Mouse (Mus musculus): ENCODE results near the gene Rbm7.
"Not testable (repeated sequence)": the region's sequence is repeated elsewhere in the genome, so short reads cannot be mapped to it uniquely, and the experiment has no call there.

Gene Rbm7

DNA sequence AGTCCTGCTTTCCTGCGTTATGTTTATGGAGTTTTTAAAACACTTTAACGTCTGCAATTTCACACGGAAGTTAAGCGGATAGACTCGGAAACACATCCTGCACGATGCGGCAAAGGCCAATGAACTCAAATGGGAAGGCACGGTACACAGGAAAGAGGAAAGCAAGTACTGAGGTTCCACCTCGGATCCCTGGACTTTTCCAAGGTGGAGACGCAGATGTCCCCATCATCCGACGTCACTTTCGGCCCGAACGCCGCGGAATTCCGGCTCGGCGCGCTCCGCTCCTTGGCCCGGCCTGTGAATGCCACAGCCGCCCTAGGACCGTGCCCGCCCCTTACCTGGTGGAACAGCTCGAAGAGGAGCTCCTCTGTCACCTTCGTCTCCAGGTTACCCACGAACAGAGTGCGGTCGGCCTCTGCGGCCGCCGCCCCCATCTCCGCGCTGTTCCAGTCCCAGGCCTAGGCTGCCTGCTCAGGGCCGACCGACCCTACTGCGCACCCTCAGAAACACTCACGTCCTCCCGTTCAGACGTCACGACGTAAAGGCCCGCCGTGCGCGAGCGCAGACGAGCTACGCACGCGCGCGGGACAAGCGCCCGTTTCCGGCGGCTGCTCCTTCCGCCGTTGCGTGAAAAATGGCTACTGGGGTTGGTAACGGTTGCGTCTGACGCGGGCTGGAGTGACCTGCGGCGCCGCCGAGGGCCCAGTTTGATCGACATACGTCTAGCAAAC, at the start of gene Rbm7, which contains the start of gene Gm5617:
TSS of gene Rbm7 (minus strand) at position 483 of the 731 bp plus-strand sequence.
TSS of gene Gm5617 (plus strand) at position 626 of the 731 bp plus-strand sequence.
- peak; percentile 95 for DNase-seq

DNA sequence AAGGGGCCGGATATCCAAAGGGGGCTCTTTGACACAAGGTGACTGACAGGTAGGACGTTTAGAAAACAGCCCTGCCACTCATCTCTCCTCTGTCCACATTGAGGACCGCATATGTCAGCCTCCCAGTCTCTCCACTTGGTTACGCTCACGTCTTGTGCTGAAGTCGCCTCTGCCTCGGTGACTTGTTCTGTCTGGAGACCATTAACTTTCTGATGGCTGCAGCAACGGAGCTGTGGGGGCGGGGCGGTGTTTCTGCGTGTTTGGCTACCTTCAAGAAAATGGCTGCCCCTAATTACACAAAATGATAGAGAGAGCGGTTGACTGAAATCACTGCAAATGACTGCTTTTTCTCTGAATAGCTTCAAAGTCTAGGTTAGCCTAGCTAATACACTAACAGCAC, 43.6 kb upstream of the Rbm7 start:
- DNase-seq, result no peak

DNA sequence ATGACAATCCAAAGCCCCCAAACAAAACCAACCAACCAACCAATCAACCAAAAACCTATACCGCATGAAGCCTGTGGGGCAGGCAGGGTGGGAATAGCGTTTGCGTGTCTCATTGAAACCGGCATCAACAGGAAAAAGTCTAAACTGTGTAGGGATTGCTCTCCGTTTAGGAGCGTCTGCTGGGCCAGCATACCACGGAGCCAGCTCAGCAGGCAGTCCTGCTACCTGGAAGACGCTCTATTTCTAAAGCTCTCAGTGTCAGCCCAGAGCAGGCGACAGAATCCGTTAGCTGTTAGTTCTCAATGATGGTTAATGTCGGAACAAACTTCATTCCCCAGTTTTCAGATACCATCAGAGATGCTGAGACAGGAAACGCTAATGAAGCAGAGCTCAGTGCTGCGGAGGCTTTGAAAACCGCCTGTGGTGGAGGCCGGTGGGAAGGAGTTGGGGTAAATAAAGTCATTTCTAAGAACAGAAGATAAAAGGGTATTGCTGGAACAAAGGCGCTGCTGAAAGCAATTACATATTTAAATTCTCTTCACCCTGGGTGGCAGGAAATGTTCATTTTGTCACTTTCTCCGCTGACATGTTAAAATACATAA, 43.0 kb upstream of the Rbm7 start:
- DNase-seq, result no peak

DNA sequence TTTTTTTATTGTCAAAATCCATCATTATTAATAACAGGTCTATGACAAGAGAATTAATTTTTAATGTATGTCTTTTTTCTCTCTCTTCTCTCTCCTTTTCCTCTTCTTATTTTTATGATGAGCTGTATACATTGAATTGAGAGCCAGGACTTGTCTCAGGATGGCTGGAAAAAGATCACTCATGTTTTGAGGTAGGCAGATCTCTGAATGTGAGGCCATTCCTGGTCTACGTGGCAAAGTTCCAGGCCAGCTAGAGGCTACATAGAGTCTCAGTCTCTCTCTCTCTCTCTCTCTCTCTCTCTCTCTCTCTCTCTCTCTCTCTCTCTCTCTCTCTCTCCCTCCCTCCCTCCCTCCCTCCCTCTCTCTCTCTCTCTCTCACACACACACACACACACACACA, 42.5 kb upstream of the Rbm7 start:
- DNase-seq, result not testable (repeated sequence)

DNA sequence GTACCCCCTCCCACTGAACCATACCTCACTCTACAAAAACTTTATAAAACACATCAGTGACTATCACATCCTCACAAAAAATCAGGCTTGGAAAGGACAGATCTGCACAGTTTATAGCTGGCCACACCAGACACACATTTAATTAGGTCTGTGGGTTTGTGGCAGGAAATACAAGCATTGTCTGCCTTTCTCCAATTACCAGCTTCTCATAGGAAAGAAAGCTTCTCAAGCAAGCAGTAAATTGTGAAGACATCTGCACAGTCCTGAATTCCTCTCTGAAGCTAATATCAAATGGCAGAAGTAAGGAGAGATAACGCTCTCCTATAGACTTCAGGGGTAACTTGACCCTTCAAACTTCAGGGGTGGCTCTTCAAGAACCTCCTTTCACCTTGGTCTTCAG, 41.3 kb upstream of the Rbm7 start:
- DNase-seq, result no peak

DNA sequence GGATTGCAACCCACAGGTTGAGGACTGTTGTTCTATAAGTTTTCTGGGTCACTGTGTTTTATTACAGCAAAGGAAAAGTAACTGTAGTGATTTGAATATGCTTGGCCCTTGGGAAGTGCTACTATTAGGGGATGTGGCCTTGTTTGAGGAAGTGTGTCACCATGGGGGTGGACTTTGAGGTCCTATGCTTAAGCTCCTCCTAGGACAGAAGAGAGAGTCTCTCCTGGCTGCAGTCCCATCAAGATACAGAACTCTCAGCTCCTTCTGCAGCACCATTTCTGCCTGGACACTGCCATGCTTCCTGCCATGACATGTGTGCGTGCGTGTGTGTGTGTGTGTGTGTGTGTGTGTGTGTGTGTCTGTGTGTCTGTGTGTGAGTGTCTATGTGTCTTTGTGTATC, 37.6 kb upstream of the Rbm7 start:
- no peak for DNase-seq

DNA sequence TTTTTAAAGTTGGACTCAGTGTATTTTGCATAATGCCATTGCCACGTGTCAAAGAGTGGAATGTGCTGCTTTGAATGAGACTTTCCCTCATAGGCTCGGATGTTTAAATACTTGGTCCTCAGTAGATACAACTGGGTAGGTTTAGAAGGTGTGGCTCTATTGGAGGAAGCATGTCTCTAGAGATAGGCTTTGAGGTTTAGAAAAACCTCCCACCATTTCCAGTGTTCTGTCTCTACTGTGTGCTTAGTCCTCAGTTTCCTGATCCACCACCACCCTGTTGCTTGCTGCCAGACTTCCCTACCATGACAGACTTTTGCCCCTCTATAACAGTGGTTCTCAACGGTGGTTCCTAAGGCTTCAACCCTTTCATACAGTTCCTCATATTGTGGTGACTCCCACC, 37.1 kb upstream of the Rbm7 start:
- DNase-seq, result no peak

DNA sequence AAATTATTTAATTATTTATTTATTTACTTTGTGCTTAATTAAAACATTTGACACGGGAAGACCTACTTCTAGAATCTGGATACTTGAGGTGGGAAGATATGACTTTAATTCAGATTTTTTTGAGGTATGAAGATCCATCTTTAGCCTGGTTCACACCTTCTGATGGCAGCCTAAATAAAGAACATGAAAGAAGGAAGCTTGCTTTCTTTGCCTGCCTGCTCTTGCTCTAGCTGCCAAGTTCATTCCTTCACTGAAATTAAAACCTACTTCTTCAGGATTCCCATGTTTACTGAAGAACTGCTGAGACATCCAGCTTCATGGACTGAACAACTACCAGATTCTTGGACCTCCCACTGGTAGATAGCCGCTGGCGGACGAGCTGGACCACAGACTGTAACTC, 36.2 kb upstream of the Rbm7 start:
- DNase-seq, result no peak

DNA sequence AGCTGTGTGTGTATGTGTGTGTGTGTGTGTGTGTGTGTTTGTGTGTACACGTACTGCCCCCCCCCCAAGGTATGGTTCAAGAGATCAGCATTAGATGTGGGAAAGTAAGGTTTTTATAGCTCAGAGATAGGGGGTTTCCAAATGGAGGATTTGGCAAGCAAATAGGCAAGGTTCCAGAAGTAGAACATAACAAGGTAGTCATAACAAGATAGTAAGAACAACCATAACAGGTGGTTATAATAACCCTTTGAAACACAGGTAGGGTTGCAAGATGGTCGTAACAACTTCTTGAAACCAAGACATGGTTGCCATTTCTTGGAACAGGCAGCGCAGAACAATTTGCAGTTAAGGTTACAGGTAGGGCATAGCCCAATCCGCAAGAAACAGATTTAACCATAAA, 31.4 kb upstream of the Rbm7 start:
- DNase-seq, result no peak

DNA sequence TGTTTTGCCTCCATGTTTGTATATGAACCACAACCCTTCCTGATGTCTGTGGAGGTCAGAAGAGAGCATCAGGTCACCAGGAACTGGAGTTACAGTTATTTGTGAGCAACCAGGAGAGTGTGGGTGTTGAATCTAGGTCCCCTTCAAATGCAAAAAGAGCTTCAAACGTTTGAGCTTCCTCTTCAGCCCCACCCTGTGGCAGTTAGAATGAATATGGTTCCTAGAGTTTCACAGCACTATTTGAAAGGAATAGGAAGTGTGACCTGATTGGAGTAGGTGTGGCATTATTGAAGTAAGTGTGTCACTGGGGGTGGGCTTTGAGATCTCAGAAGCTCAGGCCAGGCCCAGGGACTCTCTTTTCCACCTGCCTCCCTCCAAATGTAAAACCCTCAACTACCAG, 30.5 kb upstream of the Rbm7 start:
- no peak for DNase-seq

DNA sequence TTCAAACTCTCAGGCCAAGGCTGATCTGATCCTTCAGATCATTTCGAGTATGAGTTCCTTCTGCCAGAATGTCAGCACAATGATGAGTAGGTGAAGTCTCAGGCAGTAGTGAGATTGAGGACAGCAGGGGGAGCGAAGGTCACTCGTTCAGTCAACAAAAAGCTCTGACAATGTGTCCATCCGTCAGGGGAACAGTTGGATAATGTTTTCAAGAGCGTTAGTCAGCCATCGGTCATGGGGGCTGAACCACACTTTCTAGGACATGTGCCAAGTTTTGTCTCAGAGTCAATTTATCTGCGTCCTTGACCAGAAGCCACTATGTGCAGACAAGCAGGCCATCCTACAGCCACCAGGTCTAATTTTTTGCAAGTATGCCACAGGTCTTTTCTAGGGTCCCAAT, 25.3 kb upstream of the Rbm7 start:
- DNase-seq, result not testable (repeated sequence)

DNA sequence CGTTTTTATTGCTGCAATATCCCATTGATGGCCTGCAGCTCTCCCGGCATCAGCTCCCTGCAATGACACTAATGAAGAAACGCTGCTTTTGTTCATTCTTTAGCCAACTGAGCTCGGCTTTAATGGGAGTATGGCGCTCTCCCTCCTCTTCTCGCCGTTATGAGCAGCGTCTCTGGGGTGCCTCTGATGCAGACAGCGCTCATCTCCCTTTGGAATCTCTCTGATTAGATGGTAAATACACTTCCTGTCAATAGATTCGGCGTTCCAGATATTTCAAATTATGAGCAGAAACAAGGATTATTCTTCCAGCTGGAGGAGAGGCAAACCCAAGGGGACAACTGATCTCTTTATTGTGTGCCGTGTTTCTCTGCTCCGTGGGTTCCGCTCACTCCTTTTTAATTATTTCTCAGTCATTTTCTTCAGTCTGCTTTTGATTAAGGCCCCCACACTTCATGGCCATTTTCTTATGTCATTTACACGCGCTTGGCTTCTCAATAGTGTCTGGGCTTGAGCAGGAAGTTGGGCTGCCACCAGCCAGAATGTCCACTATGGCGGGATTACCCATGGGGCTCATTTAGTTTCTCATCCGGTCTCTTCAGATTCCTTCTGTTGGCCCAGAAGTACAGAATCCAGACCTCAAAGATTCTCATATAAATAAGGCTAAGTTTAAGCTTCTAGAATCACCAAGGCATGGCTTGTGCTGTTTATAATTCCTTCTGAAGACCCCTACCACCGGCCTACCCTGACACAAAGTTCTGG, 22.5 kb upstream of the Rbm7 start:
- no peak for DNase-seq

DNA sequence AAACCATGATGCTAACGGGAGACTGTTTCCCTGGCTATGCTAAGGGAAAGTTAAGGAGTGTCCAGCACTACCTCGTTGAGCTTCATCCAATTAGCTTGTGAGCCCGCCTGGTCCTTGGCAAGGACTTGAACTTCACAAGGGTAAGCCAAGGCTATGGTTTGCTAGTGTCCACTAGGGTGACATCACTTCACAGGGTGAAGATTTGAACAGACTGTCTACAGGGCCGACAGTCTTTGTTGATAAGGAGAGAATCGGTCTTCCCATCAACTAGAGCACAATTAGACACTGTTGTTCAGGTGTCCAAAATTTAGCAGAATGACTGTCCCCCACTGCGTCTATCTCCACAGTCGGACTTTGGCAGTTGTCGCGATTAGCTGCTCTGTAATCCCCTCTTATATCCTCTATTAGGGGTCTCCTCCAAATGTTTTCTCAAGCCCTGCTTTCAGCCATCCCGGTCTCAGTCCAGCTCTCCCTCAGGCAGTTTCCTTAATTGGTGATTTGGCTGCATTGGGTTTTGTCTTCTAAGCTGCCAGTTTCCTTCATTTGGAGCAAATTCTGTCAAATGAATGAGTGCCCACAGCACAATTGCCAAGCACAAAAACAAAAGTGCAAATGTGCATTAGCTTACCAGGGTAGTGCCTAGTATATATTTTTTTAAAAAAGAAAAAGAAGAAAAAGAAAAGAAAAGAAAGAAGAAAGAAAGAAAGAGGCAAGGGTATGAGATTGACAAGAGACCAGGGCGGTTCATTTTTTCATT, 21.7 kb upstream of the Rbm7 start:
- no peak for DNase-seq

DNA sequence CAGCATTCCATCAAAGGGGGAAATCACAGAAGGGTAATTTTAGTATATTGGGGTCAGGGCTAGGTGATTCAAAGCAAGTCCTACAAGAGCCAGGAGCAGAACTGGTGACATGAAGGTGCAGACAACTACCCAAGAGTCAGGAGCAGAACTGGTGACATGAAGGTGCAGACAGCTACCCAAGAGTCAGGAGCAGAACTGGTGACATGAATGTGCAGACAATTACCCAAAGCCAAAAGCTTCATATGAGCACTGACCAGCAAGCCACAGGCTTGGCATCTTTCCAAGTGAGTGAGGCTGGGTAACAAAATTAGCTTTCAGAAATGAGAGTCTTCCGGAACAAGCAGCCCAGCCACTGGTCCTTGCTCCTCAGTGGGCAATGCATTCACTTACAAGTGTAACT, 20.2 kb upstream of the Rbm7 start:
- peak; percentile 5 for DNase-seq

DNA sequence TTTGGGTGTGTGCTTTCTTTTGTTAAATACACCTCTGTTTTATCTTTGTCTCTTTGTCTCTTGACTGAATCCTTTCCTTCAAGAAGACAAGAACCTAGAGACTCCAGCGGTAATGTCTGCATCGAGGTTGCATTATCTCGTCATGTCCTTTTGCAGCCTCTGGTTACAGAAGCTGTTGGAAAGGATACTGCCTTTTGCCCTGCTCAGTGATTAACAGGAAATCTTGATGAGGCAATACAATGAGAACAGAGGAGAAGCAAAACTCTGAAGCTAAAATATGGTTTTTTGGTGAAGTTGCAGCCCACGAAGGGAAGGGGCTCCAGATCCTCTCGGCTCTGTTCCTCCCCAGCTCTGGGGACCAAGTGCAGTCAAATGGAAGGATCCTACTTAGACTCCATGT, 15.0 kb upstream of the Rbm7 start:
- DNase-seq, result no peak

DNA sequence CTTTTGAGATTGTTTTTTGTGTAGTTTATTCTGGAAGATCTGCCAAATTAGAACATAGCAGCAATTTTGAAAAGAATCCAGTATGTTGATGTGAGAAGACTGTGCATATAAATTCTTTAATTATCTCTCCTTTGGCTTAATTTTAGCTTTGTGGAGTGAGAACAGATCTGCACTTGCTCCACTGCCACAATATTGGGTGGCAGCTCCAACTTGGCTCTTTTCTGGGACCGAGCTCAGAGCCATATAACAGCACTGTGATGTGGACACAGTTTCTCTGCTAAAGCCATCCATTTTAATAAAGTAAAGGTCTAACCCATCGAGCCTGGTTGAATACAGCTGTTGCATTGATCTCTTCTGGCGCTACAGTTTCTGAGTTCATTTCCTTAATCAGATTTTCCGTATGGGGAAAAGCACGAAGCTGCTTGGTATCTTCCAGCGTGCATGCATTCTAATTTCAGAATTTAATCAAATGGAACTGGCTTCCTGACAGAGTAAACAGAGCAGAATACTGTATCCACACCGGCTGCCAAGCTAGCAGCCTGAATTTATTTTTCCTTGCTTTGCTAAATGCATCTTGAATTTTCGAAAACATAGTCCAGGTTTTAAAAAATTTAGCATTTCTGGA, 9.8 kb upstream of the Rbm7 start:
- no peak for DNase-seq

DNA sequence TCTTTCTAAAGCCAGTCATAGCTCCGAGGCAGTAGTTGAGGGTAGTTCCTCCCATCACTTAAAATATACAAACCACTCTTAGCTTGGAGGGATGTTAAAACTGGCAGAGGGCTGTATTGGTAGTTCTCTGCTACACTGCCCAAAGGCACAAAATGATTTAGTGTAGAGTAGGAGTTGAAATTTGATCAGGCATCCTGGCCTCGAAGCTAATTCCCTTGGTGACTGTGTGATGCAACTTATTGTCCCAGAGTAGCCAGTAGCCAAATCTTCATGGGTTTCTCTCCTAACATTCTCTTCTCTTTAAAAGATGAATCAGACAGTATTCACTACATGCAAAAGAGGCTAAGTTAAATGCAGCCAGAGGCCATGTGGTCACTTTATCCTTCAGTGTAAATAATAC, 7.9 kb upstream of the Rbm7 start:
- DNase-seq, result no peak

DNA sequence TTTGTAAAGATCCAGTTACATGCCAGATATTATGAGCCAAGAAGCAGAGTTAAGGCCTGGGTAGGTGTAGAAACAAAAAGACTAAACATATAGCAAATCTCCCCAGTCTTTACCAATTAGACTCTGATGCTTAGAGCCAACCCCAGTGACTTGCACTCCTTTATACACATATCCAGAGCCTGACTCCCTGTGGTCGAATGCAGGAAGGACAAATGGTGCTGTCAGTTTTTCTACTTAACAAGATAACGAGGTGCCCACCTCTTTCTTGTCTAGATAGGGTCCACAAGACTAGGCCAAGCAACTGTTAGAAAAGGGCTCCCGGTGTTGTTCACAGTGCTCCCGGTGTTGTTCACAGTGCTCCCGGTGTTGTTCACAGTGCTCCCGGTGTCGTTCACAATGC, 6.1 kb upstream of the Rbm7 start:
- DNase-seq, result no peak

DNA sequence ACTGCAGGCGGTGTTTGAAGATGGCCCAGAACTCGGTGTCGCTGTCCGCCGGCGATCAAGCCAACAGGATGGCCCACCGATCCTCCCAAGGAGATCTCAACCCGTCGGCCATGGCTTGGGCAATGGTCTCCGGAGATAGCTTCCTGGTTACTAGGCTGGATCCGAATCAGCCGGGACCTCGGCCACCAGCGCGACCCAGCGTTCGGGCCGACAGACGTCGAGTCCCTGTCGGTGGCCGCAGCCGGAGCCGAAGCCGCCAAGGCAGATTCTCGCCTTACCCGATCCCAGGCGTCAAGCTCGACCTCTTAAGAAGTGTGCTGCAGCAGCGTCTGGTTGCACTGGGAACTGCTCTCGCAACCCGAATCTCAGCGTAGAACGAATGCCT, 441 bp upstream of the Rbm7 start:
- DNase-seq, result no peak

DNA sequence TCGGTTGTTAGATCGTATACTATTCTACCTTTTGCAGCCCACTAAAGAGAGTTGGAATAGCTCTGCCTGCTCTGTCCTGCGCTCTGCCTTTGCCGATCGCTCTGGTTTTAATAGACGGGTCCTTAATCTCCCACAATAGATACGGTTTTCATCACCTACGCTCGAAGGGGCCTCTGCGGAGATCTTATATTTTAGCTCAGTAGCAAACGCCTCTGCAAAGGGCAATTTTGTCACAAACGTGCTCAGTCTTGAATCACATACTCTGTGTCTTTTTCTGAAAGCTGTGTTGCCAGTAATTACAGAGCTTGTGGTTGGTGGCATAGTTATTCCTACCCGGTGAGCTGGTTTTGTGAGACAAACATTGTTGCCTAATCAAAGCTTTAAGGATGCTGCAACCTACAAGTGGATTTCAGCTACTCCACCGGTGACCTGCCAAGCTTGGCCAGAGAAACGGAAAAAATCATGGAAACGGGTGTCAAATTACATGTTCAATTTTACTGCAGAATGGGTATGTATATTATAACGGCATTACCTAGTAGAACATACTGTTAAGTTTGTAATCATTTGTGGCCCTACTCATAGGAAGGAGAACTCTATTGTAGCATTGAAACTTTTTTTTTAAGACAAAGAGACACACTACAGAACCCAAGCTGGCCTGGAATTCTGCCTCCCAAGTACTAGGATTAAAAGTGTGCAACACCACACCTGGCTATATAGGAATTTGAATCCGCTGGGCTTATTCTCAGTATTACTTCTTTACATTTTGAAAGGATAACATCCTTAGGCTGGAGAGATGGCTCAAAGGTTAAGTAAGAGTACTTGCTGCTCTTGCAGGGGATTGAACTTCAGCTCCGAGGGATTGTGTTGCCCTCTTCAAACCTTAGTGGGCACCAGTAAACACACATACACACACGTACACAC, 13.6 kb downstream of the Rbm7 start:
- no peak for DNase-seq

DNA sequence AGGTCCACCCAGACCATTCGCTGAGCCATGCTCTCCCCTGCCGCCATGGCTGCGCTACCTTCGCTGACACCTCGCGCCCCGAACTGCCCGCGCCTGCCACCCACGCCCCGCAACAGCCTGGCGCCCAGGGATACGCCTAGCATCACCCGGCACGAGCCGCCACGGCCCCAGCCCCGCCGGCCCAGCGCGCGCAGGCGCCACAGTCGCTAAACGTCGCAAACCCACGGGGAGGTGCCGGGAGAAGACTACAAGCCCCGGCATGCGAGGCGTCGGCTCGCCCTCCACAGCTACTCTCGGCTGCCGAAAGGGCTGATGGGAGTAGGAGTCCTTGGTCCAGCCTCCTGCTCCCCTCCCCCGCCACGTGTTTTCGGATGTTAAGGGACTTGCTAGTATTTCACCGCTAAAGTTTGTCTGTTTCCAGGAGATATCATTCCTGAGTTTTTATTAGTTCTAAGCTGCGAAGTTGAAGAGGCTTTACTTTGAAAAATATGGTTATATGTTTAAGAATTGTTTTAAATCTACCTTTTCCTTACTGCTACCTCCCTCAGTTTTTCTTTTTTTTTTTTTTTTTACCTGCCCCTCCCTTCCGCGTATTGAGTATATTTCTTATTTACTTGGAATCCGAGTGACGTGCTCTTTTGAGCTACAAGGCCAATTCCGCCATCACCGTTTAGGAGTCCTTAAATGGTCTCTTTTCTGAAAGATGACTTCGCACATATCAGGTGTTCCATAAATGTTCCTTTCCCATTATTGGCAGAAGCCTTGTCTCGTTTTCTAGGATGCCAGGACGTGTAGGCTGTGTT, 14.5 kb downstream of the Rbm7 start, which contains the start of gene Rexo2:
TSS of gene Rexo2 (minus strand) at position 213 of the 803 bp plus-strand sequence.
- DNase-seq, result peak; percentile 94

All from lung, postnatal 14 days (tissue).